Mouse (Mus musculus): ENCODE results near the gene Pmis2.

The Pmis2 gene

GRCm38 (mm10) chr7:30634621-30635020, 36.8 kb downstream of the Pmis2 start:
- peak; percentile 58 for DNase-seq (ENCODE audit: low read depth, low spot score)

DNA sequence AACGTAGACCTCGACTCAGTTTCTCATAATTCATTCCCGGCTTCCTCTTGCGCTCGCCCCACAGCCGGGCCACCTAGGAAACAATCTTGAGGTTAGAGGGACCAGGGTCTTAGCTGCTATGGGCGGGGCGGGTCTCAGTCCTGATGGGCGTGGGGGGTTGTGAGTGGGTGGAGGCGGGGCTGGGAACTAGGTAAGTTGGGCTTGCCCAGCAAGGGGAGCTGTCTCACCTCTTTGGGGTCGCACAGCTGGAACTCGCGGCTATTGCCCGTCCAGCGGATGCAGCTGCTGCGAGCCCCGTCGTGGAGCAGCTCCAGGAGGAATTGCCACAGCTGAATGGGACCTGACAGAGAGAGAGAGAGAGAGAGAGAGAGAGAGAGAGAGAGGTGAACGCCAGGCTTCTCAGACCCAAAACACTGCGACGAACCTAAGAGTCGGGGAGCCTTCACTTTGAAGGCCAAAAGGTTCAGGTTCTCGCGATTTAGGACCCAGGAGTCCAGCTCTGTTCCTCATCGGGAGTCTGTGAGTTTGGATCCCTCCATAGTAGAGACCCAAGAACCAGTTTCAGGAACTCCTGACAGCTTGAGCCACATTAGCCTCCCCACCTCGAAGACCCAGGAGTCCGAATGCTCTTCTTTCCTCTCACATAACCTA, 37.5 kb downstream of the Pmis2 start:
- no peak for DNase-seq (ENCODE audit: low read depth, low spot score)

DNA sequence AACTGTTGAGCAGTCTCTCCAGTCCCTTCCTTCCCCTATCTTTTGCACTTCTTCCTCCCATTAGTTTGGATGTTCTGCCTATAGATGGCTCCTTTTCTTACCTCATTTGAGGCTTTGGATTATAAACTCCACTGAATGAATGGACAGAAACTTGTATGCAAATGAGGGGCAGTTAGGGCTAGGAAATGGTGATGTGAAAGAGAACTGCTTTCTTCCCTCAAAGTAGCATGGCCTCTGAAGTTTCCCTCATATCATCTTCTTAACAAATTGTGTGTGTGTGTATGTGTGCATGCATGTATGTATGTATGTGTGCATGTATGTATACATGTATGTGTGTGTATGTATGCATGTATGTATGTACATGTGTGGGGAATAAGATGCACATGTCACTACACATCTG, 42.4 kb downstream of the Pmis2 start:
- no peak for DNase-seq (ENCODE audit: low read depth, low spot score)

GRCm38 (mm10) chr7:30626647-30627046, 44.8 kb downstream of the Pmis2 start:
- no peak for DNase-seq (ENCODE audit: low read depth, low spot score)

DNA sequence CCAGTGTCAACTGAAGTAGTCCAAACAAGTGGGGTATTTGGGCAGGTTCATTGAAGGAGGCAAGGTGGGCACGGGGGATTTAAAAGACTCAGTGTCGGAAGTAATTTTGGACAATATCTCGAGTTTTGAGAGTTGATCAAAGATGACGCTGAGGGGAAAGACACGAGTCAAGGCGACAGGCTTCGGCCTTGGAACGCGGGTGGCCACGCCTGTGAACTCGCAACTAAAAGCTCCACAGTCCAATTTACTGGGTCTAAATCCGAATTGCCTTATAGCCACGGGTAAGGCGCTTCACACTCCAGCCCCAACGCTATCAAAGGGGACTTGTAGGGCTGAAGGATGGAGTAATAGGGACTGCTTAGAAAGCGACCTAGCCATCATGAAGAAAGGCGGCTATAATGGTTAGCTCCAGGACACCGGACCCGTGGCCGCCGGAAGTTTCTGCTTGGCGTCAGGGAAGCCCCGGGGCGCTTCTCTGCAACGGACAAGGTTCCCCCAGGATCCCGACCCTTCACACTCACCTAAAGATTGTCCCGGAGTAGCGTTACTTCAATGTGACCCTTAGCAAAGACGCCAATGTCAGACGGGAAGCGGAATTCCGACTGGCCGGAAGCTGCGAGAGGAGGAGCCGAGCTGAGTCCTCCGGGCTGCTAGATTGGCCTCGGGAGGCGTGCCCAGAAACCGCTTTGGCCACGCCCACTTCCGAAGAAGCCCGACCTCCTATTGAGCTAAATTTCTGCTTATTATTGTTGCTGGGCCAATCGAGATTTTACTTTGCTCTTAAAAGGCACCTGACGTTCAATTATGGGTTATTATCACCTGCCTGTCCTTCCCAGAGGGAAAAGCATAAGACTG, 45.6 kb downstream of the Pmis2 start, which contains the start of gene Cox6b1:
Gene Cox6b1 (minus strand): TSS at position 622 of the 855 bp plus-strand sequence.
- DNase-seq (ENCODE audit: low read depth, low spot score), result peak; percentile 94
